Mouse (Mus musculus) embryonic fibroblast, embryonic 13.5 days (primary cell): ENCODE results near the gene Rdh13.

Experiments
- CTCF ChIP-seq: IDR thresholded peaks from 2 replicates; pipeline ENCODE4 v1.5.1; 2011; ENCODE audit warnings: mild to moderate bottlenecking, control low read depth, low read length, moderate library complexity, borderline replicate concordance; ENCODE audit not compliant: insufficient read depth
- POLR2A ChIP-seq: IDR thresholded peaks from 2 replicates; pipeline ENCODE4 v1.6.1; 2011; ENCODE audit warnings: low read depth, mild to moderate bottlenecking, control low read depth, low read length, moderate library complexity

GRCm38 (mm10) chr7:4437721-4438120, 7.7 kb downstream of the Rdh13 start:
- no peak for TF ChIP-seq CTCF
- TF ChIP-seq POLR2A = no peak
